Mouse (Mus musculus) thymus, adult 2 months (tissue): ENCODE data around the gene Trim34a. TPM values are rescaled to one million over a fixed set of nuclear protein-coding genes. Genes with fewer than 3 reads are reported as not detected.
"Not testable (repeated sequence)": the region's sequence is repeated elsewhere in the genome, so short reads cannot be mapped to it uniquely, and the experiment has no call there.

Experiments used
- DNase-seq: peaks from one replicate; pipeline ENCODE4 v3.0.0; 2021
- H3K27ac ChIP-seq: fragments of 200-500 bp; 2 replicates; pipeline ENCODE4 v1.5.1; 2012; ENCODE audit warnings: low read length, control low read depth; ENCODE audit not compliant: control insufficient read depth, insufficient read depth
- H3K27me3 ChIP-seq: fragments of 200-500 bp; 2 replicates; pipeline ENCODE4 v1.6.1; 2012; ENCODE audit warnings: mild to moderate bottlenecking, low read length, moderate library complexity, mixed read lengths; ENCODE audit not compliant: control insufficient read depth, insufficient read depth
- H3K36me3 ChIP-seq: fragments of 200-500 bp; 2 replicates; pipeline ENCODE4 v1.6.1; 2012; ENCODE audit warnings: mild to moderate bottlenecking, low read length, moderate library complexity; ENCODE audit not compliant: control insufficient read depth, insufficient read depth
- H3K4me1 ChIP-seq: fragments of 200-500 bp; replicated peaks from 2 replicates; pipeline ENCODE4 v1.6.1; 2012; ENCODE audit warnings: low read length; ENCODE audit not compliant: control insufficient read depth, insufficient read depth
- H3K4me3 ChIP-seq: fragments of 200-500 bp; 2 replicates; pipeline ENCODE4 v1.5.1; 2012; ENCODE audit warnings: mild to moderate bottlenecking, low read length, control low read depth, moderate library complexity; ENCODE audit not compliant: control insufficient read depth, insufficient read depth
- CTCF ChIP-seq: fragments of 200-500 bp; IDR thresholded peaks from 2 replicates; pipeline ENCODE4 v1.5.1; 2012; ENCODE audit warnings: mild to moderate bottlenecking, control low read depth, low read length, moderate library complexity, borderline replicate concordance; ENCODE audit not compliant: control insufficient read depth, poor library complexity, insufficient read depth; ENCODE audit errors: extremely low read depth
- POLR2A ChIP-seq: fragments of 200-500 bp; IDR thresholded peaks from 2 replicates; pipeline ENCODE4 v1.6.1; 2012; ENCODE audit warnings: mild to moderate bottlenecking, low read length, control low read depth, moderate library complexity; ENCODE audit not compliant: control insufficient read depth, poor library complexity, insufficient read depth; ENCODE audit errors: extremely low read depth
- WGBS: fragments of 180-500 bp; shearing (Covaris S2); methylation state at CpG from one replicate; pipeline ENCODE4 v1.1.7; 2018; 5-methylcytosine and 5-hydroxymethylcytosine counted together
- polyA plus RNA-seq: library from polyadenylated mRNA; depleted of rRNA; stranded (reverse); fragments of >200 nt; gene quantifications from 2 replicates; pipeline ENCODE4 v1.2.3, GENCODE M21; 2012

Gene Trim34a
- polyA plus RNA-seq, 1 experiment, result 17.7 TPM

DNA sequence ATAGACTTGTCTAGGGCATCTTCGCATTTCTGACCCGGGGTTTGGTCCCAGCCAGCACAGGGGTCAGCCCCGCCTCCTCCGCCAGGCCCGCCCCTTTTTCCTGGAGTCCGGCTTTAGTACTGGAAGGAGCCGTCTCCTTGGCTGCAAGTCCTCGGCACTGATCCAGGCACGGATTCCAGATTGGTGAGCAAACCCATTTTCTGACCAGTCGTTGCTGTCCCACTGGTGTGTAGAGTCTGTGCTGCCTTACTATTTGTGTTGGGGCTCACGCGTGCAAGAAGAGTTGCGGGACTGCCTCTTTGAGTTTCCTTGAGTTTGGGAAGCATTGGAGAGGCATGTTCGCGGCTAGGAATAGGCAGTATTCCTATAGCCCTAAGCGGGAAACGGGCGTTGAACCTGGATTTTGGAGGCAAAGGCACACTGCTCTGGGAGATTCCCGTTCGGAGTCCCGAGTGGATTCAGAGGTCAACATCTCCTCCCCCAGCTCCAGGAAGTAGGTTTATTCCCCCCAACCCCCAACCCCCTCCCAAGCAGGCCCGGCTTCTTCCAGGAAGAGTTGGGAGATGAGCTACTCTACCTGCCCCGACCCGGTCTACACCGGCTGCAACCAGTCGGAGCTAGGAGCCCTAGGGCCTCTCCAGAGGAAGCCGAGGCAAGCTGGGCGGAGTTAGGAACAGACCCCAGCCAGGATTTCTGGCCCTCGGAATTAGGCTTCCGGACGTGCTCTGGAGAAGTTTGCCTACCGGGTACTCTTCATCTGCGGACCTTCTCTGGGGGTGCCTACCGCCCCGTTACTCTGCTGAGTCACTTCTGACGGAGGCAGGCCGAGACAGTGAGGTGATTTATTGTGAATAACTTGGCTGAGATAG lies 25.3 kb upstream of the Trim34a start, which contains the start of gene Trim6:
Trim6 (plus strand) TSS at position 93 of the 869 bp plus-strand sequence.
- H3K4me1 ChIP-seq, result peaks cover 9% of the 10 kb centered on the region
- H3K27me3 ChIP-seq, result no peaks in the 10 kb centered on the region
- WGBS, result 5% methylated on average over 37 of the region's 37 CpGs
- TF ChIP-seq CTCF (no peak), POLR2A (no peak)
- no peak within 1 kb of the TSS for H3K27ac ChIP-seq
- no peaks in the 10 kb centered on the region for H3K36me3 ChIP-seq
- peak within 1 kb of the TSS; percentile 32 for H3K4me3 ChIP-seq
- peak; percentile 8 for DNase-seq

DNA sequence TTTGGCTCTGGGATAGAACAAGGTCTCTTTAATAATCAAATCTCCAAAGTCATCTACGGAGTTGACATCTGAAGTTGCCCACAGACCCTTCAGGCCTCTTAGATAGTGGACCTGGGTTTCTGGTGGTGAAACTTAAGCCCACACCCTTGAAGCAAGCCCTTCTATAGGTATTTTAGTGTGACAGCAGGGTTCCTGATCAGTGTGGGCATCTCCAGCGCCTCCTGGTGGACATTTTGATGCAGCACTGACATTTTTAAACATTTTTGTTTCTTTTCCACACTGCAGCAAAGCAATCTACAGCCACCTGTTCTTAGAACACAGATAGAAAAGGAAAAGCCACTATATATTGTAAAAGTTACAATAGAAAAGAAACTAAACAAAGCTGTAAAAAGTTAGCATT lies 13.1 kb upstream of the Trim34a start:
- WGBS, result 38% methylated on average over 2 of the region's 2 CpGs
- H3K4me3 ChIP-seq, result no peak overlapping the region
- H3K27me3 ChIP-seq, result no peaks in the 10 kb centered on the region
- DNase-seq, result peak; percentile 43
- H3K36me3 ChIP-seq, result no peaks in the 10 kb centered on the region
- TF ChIP-seq POLR2A (no peak), CTCF (no peak)
- H3K4me1 ChIP-seq, result no peaks in the 10 kb centered on the region
- H3K27ac ChIP-seq, result no peak overlapping the region

DNA sequence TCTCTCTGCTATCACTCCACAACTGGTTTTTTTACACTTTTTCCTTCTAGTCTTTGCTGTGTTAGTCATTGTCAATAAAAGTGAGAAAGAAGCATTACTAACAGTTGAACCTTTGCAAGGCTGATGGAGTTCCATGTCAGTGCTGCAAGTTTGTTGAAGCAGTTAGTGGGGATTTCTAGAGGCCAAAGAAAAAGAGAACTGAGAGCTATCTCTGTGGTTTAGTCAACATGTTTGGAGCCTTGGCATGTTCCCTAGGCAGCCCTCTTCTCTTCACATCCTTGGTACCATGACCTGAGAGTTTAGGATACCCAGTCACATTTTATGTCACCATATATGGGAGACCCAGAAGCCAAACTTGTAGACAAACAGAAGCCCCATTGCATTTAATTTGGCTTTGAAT lies 3.4 kb upstream of the Trim34a start:
- Histone ChIP-seq H3K27ac (no peak overlapping the region), H3K4me3 (no peak overlapping the region), H3K27me3 (no peaks in the 10 kb centered on the region), H3K4me1 (0 out of 2 replicates have a peak, but pooled peaks cover 2% of the 10 kb centered on the region), H3K36me3 (no peaks in the 10 kb centered on the region)
- TF ChIP-seq POLR2A (no peak), CTCF (no peak)
- no peak for DNase-seq

DNA sequence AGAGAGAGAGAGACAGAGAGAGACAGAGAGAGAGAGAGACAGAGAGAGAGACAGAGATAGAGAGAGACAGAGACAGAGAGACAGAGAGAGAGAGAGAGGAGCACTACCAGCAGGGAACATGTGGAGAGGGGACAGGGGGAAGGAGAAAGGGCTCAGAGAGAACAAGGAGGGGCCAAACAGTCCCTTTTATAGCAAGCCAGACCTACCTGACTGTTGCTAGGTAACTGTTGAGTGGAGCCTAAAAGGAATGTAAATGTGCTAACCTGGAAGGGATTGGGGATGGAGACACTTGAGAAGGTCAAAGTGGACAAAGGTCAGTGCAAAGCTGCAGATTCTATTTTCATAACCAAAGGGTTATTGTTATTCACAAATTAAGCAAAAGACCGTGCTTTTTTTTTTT lies 641 bp upstream of the Trim34a start:
- no peak for TF ChIP-seq CTCF
- TF ChIP-seq POLR2A, result no peak
- WGBS, result 90% methylated on average over 1 of the region's 1 CpGs
- DNase-seq, result no peak
- Histone ChIP-seq H3K27me3 (no peaks in the 10 kb centered on the region), H3K4me1 (0 out of 2 replicates have a peak, but pooled peaks cover 2% of the 10 kb centered on the region), H3K27ac (no peak overlapping the region), H3K36me3 (no peaks in the 10 kb centered on the region), H3K4me3 (no peak overlapping the region)

DNA sequence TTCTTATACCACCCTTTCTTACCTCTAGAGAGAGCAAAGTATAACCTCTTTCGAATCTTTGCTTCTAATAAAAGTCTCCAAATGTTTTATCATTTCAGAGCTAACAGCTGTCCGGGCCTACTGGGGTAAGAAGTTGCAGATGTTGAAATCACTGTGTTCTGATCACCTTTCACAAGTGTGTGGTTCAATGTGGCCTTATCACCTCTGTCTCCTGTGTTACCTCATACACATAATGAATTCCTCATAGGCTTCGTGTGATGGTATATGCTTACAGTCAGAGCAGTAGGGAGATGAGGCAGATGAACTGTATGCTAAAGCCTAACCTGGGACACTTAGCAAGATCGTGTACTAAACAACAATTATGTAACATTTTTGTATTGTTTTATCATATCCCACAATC lies 16.1 kb downstream of the Trim34a start:
- not testable (repeated sequence) for H3K4me1 ChIP-seq, H3K27me3 ChIP-seq, H3K36me3 ChIP-seq, H3K27ac ChIP-seq, H3K4me3 ChIP-seq, DNase-seq
- WGBS, result 95% methylated on average over 4 of the region's 4 CpGs

DNA sequence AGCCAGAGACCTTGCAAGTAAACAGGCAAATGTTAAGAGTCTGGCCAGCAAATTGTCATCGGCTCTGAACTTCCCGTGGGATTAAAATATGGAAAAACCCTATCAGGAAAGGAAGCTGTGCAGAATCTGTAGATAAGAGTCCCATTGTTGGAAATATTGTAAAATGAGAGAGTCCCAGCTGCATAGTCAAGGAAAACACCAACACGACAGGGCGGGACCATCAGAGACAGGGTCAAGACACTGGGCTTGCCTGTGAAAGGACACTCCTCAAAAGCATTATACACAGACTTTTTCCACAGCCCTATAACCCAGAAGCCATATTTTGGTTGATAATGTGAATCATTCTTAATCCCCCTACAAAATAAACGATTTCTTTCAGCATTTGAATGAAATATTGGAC lies 21.1 kb downstream of the Trim34a start:
- not testable (repeated sequence) for H3K27ac ChIP-seq, H3K27me3 ChIP-seq, DNase-seq, H3K36me3 ChIP-seq, H3K4me3 ChIP-seq, H3K4me1 ChIP-seq
- 97% methylated on average over 5 of the region's 5 CpGs for WGBS

DNA sequence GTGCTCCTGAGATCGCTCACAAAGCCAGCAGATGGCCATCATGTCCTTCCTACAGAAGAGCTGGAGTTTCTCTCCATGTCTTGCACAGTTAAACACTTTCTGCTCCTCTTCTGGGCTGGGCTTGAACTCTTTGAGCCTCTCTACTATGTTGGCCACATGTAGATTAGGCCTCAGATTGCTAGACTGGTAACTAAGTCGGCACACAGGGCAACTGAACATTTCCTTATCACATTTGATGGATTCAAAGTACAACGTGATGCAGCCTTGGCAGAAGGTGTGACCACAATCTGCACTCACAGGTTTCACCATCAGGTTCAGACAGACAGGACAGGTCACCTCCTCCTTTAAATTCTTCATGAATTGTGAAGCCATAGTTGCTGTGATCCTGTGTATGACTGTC lies 35.1 kb downstream of the Trim34a start:
- H3K27ac ChIP-seq, H3K4me1 ChIP-seq, H3K36me3 ChIP-seq, H3K4me3 ChIP-seq, H3K27me3 ChIP-seq, DNase-seq: not testable (repeated sequence)
- 91% methylated on average over 3 of the region's 3 CpGs for WGBS

DNA sequence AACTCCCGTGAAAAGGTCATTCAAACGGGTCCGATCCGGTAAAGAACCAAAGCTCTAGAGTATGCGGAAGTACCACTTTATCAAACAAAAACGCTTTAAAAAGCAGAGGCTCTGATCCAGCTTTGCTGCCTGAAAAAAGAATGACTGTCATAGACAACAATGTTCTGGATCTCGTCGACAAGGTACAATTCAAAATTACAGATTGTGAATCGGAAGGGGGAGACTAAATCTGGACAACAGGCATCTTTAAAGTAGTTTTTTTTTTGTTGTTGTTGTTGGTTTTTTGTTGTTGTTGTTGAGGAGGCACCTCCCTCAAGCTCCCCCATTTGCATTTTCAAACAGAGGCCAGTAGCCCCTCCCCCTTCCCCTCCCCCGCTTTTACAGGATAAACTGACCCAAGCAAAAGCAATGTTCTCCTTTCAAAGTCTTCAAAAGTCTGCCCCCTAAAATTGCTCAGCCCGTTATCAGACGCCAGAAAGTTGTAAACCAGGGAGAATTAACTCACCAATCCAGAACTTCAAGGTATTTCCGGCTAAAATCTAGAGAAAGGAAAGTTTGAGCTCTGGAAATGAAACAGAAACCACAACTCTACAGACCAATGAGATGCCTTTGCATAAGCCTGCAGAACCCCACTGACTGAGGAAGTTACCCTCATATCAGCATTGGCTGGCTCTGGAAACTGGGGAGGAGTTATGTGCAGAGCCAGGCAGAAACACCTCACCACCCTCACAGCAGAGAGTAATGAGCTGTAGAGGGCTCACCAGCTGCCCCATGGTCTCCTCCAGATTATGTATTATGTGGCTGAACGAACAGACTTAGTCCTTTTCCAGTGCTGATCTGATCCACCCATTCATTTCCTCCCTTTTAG lies 43.6 kb downstream of the Trim34a start, which contains the start of gene Trim5:
Trim5 (minus strand) TSS at position 519 of the 868 bp plus-strand sequence.
- peak within 1 kb of the TSS; percentile 80 for H3K27ac ChIP-seq
- not testable (repeated sequence) for H3K27me3 ChIP-seq, H3K36me3 ChIP-seq
- 45% methylated on average over 14 of the region's 14 CpGs for WGBS
- peak; percentile 2 for DNase-seq
- H3K4me3 ChIP-seq, result peak within 1 kb of the TSS; percentile 26
- peaks cover 12% of the 10 kb centered on the region for H3K4me1 ChIP-seq
